ENCODE assay signal across 8 mouse cellular contexts in the genomic region with DNA sequence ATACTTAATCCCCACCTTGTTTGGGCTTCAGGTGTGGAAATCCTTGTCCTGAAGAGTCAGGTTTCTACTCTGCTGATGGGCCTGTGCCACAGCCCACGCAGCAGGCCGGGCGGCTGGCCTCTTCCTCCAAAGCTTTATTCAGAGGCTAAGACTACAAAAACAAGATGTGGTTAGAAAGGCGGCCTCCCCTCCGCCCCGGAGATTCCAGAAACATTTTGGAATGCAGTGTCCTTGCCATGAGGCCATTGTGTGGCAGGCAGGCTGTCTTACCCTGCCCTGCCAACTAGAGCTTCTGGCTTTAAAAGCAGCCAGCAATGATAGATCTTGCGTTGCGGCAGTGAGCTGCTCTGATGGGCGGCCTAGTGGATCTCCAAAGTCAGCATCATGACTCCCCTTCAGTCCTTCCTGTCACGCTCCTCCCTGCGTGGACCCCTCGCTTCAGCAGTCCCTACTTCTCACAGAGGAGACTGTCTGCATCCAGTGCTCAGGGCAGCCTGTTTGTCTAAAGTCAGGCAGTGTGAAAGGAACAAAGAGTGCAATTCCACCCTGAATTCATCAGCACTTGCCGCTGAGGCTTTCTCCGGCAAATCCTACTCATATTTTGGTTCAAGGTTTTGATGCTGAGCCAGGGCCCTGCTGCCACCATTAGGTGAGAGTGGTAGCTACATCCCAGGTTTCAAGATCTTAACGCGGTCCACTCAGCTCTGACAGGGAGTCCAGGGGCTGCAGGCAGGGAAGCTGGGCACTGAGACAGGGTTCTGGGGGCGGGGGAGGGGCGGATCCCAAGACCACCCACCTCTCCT. TPM values are rescaled to one million over a fixed set of nuclear protein-coding genes. Genes with fewer than 3 reads are reported as not detected.
DNase-seq lines count a peak whose midpoint lies in the region; ATAC-seq and TF ChIP-seq lines count a peak whose summit lies in the region.

No protein-coding gene starts in this region.

- H3K27ac ChIP-seq in lung, embryonic 14.5 days (ENCODE audit: low read depth): no peak overlapping the region
- peak overlapping the region; percentile 81 for H3K27ac ChIP-seq in midbrain, embryonic 10.5 days (replicated peaks)

- TF ChIP-seq CTCF in lung, embryonic 14.5 days (IDR thresholded peaks at IDR 0.05; ENCODE audit: low read depth): peak; percentile 24; the same call in 1 of the 2 replicates

- 48% methylated on average over 18 of the region's 18 CpGs for WGBS in lung, embryonic 14.5 days
- WGBS in midbrain, embryonic 10.5 days: 26% methylated on average over 18 of the region's 18 CpGs

- no peaks in the 10 kb centered on the region for H3K27me3 ChIP-seq in lung, embryonic 14.5 days (ENCODE audit: insufficient read depth, low read length)
- peaks cover 11% of the 10 kb centered on the region; the same call in 1 of the 2 replicates for H3K27me3 ChIP-seq in midbrain, embryonic 10.5 days (ENCODE audit: low read depth, poor library complexity, severe bottlenecking)

- DNase-seq in lung, embryonic 14.5 days: peak; percentile 38
- DNase-seq in lung, adult 18-20 months: no peak
- peak; percentile 65 to 69 for DNase-seq in cerebellum, postnatal 36 days
- peak; percentile 34 to 42 for DNase-seq in frontal cortex, postnatal 25 days (ENCODE audit: low spot score in 2 of 2)
- peak; percentile 35 to 77 for DNase-seq in layer of hippocampus, adult 18-20 months (ENCODE audit: low spot score in 2 of 2)
- DNase-seq in midbrain, embryonic 10.5 days (ENCODE audit: low spot score): peak; percentile 52
- no peak for DNase-seq in spleen, postnatal 36 days (ENCODE audit: low spot score in 2 of 2)

- no peak for ATAC-seq in lung, embryonic 14.5 days (ENCODE audit: insufficient read depth)
- ATAC-seq in CD4-positive, CD25-positive, alpha-beta regulatory T cell, adult 4 months: no peak

- no peaks in the 10 kb centered on the region for H3K36me3 ChIP-seq in lung, embryonic 14.5 days (ENCODE audit: insufficient read depth)
- H3K36me3 ChIP-seq in midbrain, embryonic 10.5 days: peaks cover 29% of the 10 kb centered on the region

- H3K4me1 ChIP-seq in lung, embryonic 14.5 days (ENCODE audit: insufficient read depth): no peaks in the 10 kb centered on the region
- H3K4me1 ChIP-seq in midbrain, embryonic 10.5 days: peaks cover 30% of the 10 kb centered on the region

- no peaks in the 10 kb centered on the region for H3K9me3 ChIP-seq in lung, embryonic 14.5 days (ENCODE audit: low read depth, low read length)
- H3K9me3 ChIP-seq in midbrain, embryonic 10.5 days (replicated peaks): no peaks in the 10 kb centered on the region

- H3K4me3 ChIP-seq in lung, embryonic 14.5 days (ENCODE audit: low read depth, low read length): no peak overlapping the region
- H3K4me3 ChIP-seq in midbrain, embryonic 10.5 days: peak overlapping the region; percentile 21; the same call in 1 of the 2 replicates

- no peak overlapping the region for H3K9ac ChIP-seq in lung, embryonic 14.5 days

- H3K4me2 ChIP-seq in lung, embryonic 14.5 days: no peak overlapping the region

RNA-seq across cellular contexts. Expression of gene Sap30l, which starts 14.6 kb away (rescaled TPM):
- 15.9 and 16.7 TPM in 2 replicates for polyA plus RNA-seq in lung, embryonic 14.5 days (2014; fragmentation: Nextera tagmentation; extraction: Ambion mirVana)
- total RNA-seq in layer of hippocampus, adult 18-20 months (2021): 10 to 100 TPM; 58.2 to 59.0 TPM
- 7.2 TPM in 2 replicates for polyA plus RNA-seq in midbrain, embryonic 10.5 days (2016; fragmentation: Nextera tagmentation; extraction: Ambion mirVana)
- polyA plus RNA-seq in CD4-positive, CD25-positive, alpha-beta regulatory T cell, adult 4 months (2017; shearing (Covaris generic)): 1 to 10 TPM; 5.7 to 8.4 TPM

RNA-seq across cellular contexts. Expression of gene Hand1, which starts 45.8 kb away (rescaled TPM):
- polyA plus RNA-seq in lung, embryonic 14.5 days (2014; fragmentation: Nextera tagmentation; extraction: Ambion mirVana): not detected in 2 replicates
- not detected for total RNA-seq in layer of hippocampus, adult 18-20 months (2021)
- 0.15 TPM in 1 of 2 replicates, not detected in the other for polyA plus RNA-seq in midbrain, embryonic 10.5 days (2016; fragmentation: Nextera tagmentation; extraction: Ambion mirVana)
- not detected for polyA plus RNA-seq in CD4-positive, CD25-positive, alpha-beta regulatory T cell, adult 4 months (2017; shearing (Covaris generic))

Comparison
In these comparisons a context has a peak if more than half of its experiments do, and no peak if none do; other contexts are left out.
1. DNase-seq: peak in lung, embryonic 14.5 days (single experiment), cerebellum, postnatal 36 days (2 of 2), frontal cortex, postnatal 25 days (2 of 2), layer of hippocampus, adult 18-20 months (2 of 2) and midbrain, embryonic 10.5 days (single experiment); none in lung, adult 18-20 months (0 of 2) and spleen, postnatal 36 days (0 of 2).